Mouse (Mus musculus) kidney, postnatal 14 days (tissue): ENCODE data around the gene Tcp10c.
"Not testable (repeated sequence)": the region's sequence is repeated elsewhere in the genome, so short reads cannot be mapped to it uniquely, and the experiment has no call there.

ENCODE experiments used
- DNase-seq: peaks from one replicate; pipeline ENCODE4 v3.0.0; 2022; ENCODE audit warnings: mixed read lengths

Gene Tcp10c

GRCm38 (mm10) chr17:13399961-13400360, 45.6 kb downstream of the Tcp10c start:
- DNase-seq = not testable (repeated sequence)

- DNase-seq = not testable (repeated sequence)
Measured at GRCm38 (mm10) chr17:13402118-13402517, 47.7 kb downstream of the Tcp10c start.

GRCm38 (mm10) chr17:13403527-13404131, 49.3 kb downstream of the Tcp10c start:
- not testable (repeated sequence) for DNase-seq

- not testable (repeated sequence) for DNase-seq
Measured at GRCm38 (mm10) chr17:13406023-13406422, 51.7 kb downstream of the Tcp10c start.

GRCm38 (mm10) chr17:13406701-13407100, 52.3 kb downstream of the Tcp10c start:
- DNase-seq = not testable (repeated sequence)

- DNase-seq = not testable (repeated sequence)
Measured at GRCm38 (mm10) chr17:13407621-13408256, 53.4 kb downstream of the Tcp10c start.

GRCm38 (mm10) chr17:13408257-13408633, 53.9 kb downstream of the Tcp10c start:
- not testable (repeated sequence) for DNase-seq

- not testable (repeated sequence) for DNase-seq
Measured at GRCm38 (mm10) chr17:13421022-13421591, 66.7 kb downstream of the Tcp10c start.

GRCm38 (mm10) chr17:13422638-13423037, 68.3 kb downstream of the Tcp10c start:
- not testable (repeated sequence) for DNase-seq

GRCm38 (mm10) chr17:13423373-13424024, 69.1 kb downstream of the Tcp10c start:
- DNase-seq = not testable (repeated sequence)

GRCm38 (mm10) chr17:13424321-13424720, 69.9 kb downstream of the Tcp10c start:
- not testable (repeated sequence) for DNase-seq

- not testable (repeated sequence) for DNase-seq
Measured at GRCm38 (mm10) chr17:13425694-13426093, 71.3 kb downstream of the Tcp10c start.

- DNase-seq = not testable (repeated sequence)
Measured at GRCm38 (mm10) chr17:13426508-13426907, 72.1 kb downstream of the Tcp10c start.
